Mouse (Mus musculus) 3T3-L1 (cell line): ENCODE data around the gene Ms4a10.

Experiments used
- DNase-seq: peaks from one replicate; pipeline ENCODE4 v3.0.0-alpha.2; 2015; ENCODE audit warnings: low read depth, low spot score

Gene Ms4a10

DNA sequence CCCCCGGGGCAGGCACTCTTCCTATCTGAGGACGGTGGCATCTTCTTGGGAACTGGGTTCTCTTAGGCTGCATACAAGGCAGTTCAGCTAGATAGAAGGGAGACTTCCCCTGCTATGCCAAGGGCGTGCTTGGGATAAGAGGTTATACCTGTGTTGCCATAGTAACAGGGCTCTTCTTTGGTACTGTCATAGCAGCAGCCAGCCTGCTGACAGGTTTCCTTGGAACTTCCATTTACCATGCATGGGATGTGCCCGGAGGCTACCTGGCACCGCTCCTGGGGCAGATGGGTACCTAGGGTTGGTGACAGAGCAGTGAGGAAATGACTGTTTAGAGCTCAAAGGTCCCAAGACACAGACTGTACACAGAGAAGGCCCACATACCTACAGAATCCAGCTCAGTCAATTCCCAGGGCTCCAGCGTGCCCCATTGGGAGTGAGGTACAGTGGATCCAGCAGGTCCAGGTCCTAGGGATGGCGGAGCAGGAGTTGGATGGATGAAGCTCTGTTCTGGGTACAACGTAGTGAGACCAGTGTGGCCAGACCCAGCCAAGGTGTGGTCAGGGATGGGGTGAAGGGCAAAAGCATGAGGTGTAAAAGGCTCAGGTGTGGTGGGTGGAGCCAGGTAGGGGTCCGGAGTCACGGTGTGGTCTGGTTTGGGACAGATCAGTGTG lies 56.0 kb downstream of the Ms4a10 start:
- no peak for DNase-seq

DNA sequence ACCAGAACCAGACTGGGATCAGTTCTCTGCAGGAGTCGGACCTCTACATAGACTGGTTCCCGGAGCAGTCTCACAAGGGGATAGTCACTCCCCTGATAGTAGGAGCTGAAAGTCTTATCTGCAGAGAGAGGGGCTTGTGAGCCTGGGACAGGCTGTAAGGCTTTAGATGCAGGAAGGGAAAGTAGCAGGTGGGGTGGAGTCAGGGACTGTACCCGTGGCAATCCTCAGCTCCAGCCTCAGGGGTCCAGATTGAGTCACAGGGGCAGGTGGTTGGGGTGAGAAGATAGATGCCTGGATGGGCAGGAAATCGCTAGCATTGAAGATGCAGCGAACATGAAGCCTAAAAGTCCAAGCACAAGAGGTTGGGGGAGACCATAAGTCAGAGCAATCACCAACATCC lies 58.0 kb downstream of the Ms4a10 start:
- no peak for DNase-seq

DNA sequence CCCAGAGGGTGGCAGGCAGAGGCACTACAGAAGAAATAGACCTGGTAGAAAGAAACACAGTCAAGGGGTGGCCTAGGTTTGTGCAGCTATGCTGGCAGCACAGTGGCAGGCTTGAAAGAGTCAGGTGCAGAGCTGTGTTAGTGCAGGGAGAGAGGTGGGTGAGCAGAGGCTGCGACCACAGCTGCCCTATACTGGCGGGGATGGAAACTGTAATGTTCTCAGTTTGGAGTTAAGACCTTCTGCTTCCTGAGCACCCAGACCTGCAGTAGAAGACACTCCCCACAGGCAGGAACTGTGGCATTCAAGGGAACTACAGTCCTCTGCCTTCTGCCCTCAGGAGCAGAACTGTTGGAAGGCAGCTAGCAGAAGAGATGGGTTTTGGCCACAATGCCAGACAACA lies 59.6 kb downstream of the Ms4a10 start:
- DNase-seq: no peak

DNA sequence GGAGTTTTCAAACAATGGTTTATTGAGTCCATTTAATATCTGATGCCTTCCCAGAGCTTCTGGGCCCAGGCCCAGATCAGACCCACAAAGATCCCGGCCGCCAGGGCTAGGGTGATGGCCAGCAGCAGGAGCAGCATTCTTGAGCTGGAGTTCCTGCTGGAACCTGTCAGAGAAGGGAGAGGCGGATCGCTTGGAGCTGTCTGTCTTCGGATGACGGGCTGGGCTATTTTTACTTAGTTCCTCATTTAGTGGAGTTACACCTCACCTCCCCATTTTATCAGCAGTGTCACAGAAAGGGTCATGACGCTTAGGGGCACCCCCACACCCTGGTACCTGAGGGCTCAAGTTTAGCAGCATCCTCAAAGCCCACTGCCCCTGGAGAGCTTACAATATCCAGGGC lies 60.2 kb downstream of the Ms4a10 start:
- no peak for DNase-seq
